In the genomic region with DNA sequence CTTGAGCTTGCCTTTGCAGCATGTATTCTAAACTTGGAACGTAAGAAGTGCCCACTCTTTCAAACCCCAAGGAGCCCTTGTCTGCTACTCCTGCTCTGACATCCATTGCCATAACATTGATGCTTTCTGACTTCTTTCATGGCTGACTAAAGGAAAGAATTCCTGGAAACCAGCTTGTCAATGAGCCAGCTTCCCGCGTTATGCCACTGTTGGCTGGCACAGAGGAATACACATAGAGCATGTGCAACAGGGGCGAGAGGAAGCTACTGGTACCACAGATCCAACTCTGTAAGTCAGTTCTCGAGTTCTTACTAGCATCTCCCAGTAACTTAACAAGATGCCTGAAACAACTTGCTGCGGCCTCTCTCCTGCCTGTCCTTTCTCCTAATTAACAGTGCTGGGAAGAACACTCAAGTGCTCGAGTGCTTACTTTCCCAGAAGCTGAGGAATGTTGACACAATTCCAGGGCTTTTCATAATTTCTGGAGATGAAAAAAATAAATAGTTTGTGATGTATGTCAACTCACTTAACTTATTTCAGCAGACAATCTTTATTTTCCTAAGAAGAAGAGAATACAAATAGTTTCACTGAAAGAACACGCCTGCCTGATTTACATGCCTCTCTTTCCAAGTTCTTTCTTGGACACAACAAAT, we compare ENCODE assay signal across 23 mouse cellular contexts.
A peak's percentile ranks its signal among the peaks of the same experiment; 100 is the strongest.
DNase-seq lines count a peak whose midpoint lies in the region; ATAC-seq and TF ChIP-seq lines count a peak whose summit lies in the region.
"Had no signal": no experiment of that assay in that cellular context is flagged by ENCODE, and none has a peak within 500 bp of the region (broad histone marks: within the 10 kb centered on the region; RNA-seq: fewer than 3 reads in every experiment).

No protein-coding gene starts in this region.

- H3K27ac ChIP-seq in forebrain, postnatal 0 days (ENCODE audit: low read depth, low read length): no peak overlapping the region
- H3K27ac ChIP-seq in forebrain, embryonic 15.5 days (replicated peaks): no peak overlapping the region
- H3K27ac ChIP-seq in lung, embryonic 15.5 days: peak overlapping the region; percentile 55
- H3K27ac ChIP-seq: forebrain, embryonic 12.5 days; heart, adult 2 months; hindbrain, postnatal 0 days; liver, embryonic 13.5 days had no signal

- peak; percentile 16 for DNase-seq in forebrain, postnatal 0 days
- DNase-seq in right cerebral cortex, postnatal 4 days: peak; percentile 12
- no peak for DNase-seq in right cerebral cortex, postnatal 10 days (ENCODE audit: low spot score in 2 of 2)
- peak; percentile 45 to 47 for DNase-seq in lung, postnatal 4 days
- no peak for DNase-seq in frontal cortex, postnatal 14 days (ENCODE audit: low spot score in 2 of 2)
- no peak for DNase-seq in thymus, postnatal 25 days
- DNase-seq: adrenal gland, adult 2 months; B cell, adult 2 months; cerebellum, adult 8-10 months; embryo, embryonic 11 days; gastrocnemius, postnatal 25 days; heart, adult 2 months; kidney, postnatal 14 days; liver, embryonic 13.5 days; midbrain, embryonic 14.5 days; right cerebral cortex, postnatal 25 days; thymus, postnatal 4 days had no signal

- H3K4me1 ChIP-seq in forebrain, postnatal 0 days (ENCODE audit: insufficient read depth): no peaks in the 10 kb centered on the region
- no peaks in the 10 kb centered on the region; the same call in 1 of the 2 replicates for H3K4me1 ChIP-seq in forebrain, embryonic 15.5 days
- peaks cover 36% of the 10 kb centered on the region for H3K4me1 ChIP-seq in lung, embryonic 15.5 days
- H3K4me1 ChIP-seq: forebrain, embryonic 12.5 days; liver, embryonic 13.5 days had no signal

- H3K9ac ChIP-seq in forebrain, postnatal 0 days: no peak overlapping the region
- H3K9ac ChIP-seq in forebrain, embryonic 15.5 days (replicated peaks): no peak overlapping the region
- H3K9ac ChIP-seq in lung, embryonic 15.5 days: no peak overlapping the region
- H3K9ac ChIP-seq: forebrain, embryonic 12.5 days; liver, embryonic 13.5 days had no signal

- WGBS in forebrain, postnatal 0 days: 52% methylated on average over 8 of the region's 8 CpGs
- 63% methylated on average over 8 of the region's 8 CpGs for WGBS in forebrain, embryonic 15.5 days
- 49% methylated on average over 8 of the region's 8 CpGs for WGBS in lung, embryonic 15.5 days

- H3K4me3 ChIP-seq in forebrain, postnatal 0 days (ENCODE audit: low read depth, low read length): no peak overlapping the region
- no peak overlapping the region for H3K4me3 ChIP-seq in forebrain, embryonic 15.5 days
- H3K4me3 ChIP-seq in lung, embryonic 15.5 days: no peak overlapping the region
- H3K4me3 ChIP-seq: forebrain, embryonic 12.5 days; heart, adult 2 months; liver, embryonic 13.5 days; myocyte had no signal

- ATAC-seq in forebrain, postnatal 0 days: no peak
- ATAC-seq in forebrain, embryonic 15.5 days (replicated peaks): no peak
- ATAC-seq in lung, embryonic 15.5 days (ENCODE audit: borderline replicate concordance, extremely low read depth, low FRiP score, low TSS enrichment): no peak
- ATAC-seq: hindbrain, postnatal 0 days; intestine, postnatal 0 days had no signal

- no peaks in the 10 kb centered on the region for H3K27me3 ChIP-seq in forebrain, postnatal 0 days (ENCODE audit: insufficient read depth, low read length)
- H3K27me3 ChIP-seq in forebrain, embryonic 15.5 days: no peaks in the 10 kb centered on the region
- H3K27me3 ChIP-seq in lung, embryonic 15.5 days: no peaks in the 10 kb centered on the region
- H3K27me3 ChIP-seq: forebrain, embryonic 12.5 days; liver, embryonic 13.5 days had no signal

- no peaks in the 10 kb centered on the region for H3K9me3 ChIP-seq in forebrain, postnatal 0 days (ENCODE audit: low read length)
- H3K9me3 ChIP-seq in forebrain, embryonic 15.5 days: no peaks in the 10 kb centered on the region
- no peaks in the 10 kb centered on the region for H3K9me3 ChIP-seq in lung, embryonic 15.5 days
- H3K9me3 ChIP-seq: forebrain, embryonic 12.5 days; liver, embryonic 13.5 days had no signal

- H3K4me2 ChIP-seq in forebrain, postnatal 0 days (ENCODE audit: low read depth): no peak overlapping the region
- H3K4me2 ChIP-seq in forebrain, embryonic 15.5 days (replicated peaks): no peak overlapping the region
- no peak overlapping the region for H3K4me2 ChIP-seq in lung, embryonic 15.5 days
- H3K4me2 ChIP-seq: forebrain, embryonic 12.5 days; liver, embryonic 13.5 days had no signal

- TF ChIP-seq CTCF in forebrain, postnatal 0 days (IDR thresholded peaks at IDR 0.05; ENCODE audit: low read depth): no peak

- H3K36me3 ChIP-seq in forebrain, postnatal 0 days (ENCODE audit: insufficient read depth): no peaks in the 10 kb centered on the region
- no peaks in the 10 kb centered on the region for H3K36me3 ChIP-seq in forebrain, embryonic 15.5 days
- peaks cover 7% of the 10 kb centered on the region for H3K36me3 ChIP-seq in lung, embryonic 15.5 days
- H3K36me3 ChIP-seq: forebrain, embryonic 12.5 days; liver, embryonic 13.5 days had no signal

Comparison
In these comparisons a context has a peak if more than half of its experiments do, and no peak if none do; other contexts are left out.
1. DNase-seq: peak in forebrain, postnatal 0 days (single experiment), right cerebral cortex, postnatal 4 days (single experiment) and lung, postnatal 4 days (2 of 2); none in right cerebral cortex, postnatal 10 days (0 of 2), frontal cortex, postnatal 14 days (0 of 2) and thymus, postnatal 25 days (single experiment).